Mouse (Mus musculus) cerebellum, adult 11-12 months (tissue): ENCODE measurements at regions not wholly inside any gene's neighbourhood (a gene's known extent, or its start where the extent isn't known, plus 50 kb on each side); places are given as distances from the start of the nearest gene placed in this dataset.

Source experiments
- DNase-seq: peaks from one replicate; pipeline ENCODE4 v3.0.0; 2022

DNA sequence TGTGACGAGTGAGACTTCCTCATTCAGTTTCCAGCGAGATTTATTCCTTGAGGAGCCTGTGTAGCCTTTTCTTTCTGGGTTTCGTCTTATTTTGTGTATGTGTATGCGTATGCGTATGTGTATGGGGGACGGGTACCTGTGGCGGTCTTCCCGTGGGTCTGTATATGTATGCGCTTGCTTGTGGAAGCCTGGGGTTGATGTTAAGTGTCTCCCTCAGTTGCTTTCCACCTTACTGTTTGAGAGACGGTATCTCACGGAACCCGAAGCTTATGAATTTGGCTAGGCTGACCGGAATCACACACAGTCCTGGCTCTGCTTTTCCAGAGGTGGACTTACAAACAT lies 87.1 kb downstream of the Ankrd50 start:
- DNase-seq = no peak

DNA sequence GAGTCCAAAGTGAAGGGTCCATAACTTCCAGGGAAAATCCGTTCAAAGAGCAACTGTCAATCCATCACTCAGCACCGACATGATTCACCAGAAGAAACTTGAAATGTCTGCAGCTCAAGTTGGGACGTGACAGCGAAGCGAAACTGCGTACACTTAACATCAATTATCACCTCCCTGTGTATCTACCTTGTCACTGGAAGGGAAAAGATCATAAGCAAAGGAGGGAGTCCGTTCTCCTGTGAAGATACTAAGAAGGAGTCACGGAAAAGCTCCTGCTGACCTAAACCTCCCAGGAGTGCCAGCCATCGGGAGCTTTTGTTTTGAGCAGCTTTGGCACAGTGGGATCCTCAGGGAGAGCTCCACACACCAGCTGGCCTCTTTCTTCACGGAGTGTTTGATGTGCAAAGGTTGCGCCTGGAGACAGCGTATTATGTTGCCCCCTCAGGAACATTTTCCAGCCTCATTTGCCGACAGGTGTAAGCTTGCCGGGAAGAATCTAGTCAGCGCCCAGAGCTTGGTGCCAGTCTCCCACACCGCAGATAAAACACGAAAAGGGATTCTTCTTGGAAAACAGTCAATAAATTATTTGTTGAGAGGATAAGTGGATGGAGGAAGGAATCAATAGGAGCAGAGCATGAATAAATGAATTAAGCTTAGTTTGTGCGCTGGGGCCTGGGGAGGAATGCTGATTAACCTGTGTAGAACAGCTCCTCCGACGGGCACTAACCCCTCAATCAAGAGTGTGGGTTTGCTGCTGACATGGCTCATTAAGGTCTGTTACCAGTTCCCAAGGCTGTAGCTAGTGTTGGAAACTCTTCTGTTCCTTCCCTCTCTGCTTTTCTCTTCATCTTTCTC lies 87.7 kb downstream of the Ankrd50 start:
- DNase-seq = peak; percentile 13

DNA sequence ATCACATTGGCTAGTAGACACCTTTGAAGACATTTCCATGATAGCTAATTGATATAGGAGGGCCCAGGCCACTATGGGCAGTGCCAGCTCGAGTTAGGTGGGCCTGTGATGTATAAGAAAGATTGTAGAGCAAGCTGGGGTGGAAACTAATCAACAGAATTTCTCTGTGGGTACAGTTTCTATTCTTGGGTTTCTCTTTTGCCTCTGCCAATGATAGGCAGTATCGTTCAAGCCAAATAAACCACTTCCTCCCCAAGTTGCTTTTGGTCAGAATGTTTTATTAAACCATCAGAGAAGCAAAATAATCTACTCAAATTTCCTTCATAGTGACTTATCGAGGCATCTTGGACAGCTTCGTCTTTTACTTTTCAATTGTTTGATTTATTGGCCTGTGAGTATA lies 90.3 kb downstream of the Ankrd50 start:
- DNase-seq = no peak

DNA sequence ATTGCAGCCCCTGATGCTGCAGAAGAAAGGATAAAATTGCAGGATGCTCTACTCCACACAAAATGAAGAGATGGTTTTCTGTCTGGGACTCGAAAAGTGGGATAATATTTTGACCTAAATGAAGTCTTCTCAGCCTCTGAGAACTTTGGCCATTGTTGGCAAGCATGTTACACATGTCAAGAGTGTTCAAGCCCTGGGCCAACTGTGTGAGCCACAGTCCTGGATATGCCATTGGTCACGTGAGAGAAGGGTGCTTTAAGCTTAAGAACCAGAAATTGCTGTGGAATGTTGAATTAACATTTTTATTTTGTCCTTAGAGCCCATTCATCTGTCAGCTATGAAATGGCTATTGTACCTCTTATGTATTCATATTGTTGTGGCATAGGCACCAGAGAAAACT lies 95.0 kb downstream of the Ankrd50 start:
- no peak for DNase-seq

GRCm38 (mm10) chr3:38388961-38389360 lies 95.7 kb downstream of the Ankrd50 start:
- no peak for DNase-seq

DNA sequence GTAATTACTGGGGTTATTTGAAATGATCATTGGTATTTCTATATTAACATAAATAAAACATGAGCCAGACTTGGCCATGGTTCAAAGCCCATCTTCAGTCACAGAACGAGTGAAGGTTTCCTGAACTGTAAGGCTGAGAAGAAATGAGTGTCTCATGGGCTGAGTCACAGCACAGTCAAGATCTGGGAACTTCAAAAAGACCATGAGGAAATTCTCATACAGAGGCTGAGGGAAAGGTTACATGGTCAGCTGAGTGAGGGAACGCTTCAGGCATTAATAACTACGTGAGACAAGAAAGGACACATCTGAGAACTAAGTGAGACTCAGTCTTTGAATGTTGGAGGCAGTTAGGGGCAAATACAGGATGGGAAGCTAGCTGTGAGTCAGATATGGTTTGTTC lies 101.9 kb downstream of the Ankrd50 start:
- DNase-seq = no peak

- DNase-seq = no peak
These were observed 103.0 kb downstream of the Ankrd50 start for GRCm38 (mm10) chr3:38381623-38382022.

DNA sequence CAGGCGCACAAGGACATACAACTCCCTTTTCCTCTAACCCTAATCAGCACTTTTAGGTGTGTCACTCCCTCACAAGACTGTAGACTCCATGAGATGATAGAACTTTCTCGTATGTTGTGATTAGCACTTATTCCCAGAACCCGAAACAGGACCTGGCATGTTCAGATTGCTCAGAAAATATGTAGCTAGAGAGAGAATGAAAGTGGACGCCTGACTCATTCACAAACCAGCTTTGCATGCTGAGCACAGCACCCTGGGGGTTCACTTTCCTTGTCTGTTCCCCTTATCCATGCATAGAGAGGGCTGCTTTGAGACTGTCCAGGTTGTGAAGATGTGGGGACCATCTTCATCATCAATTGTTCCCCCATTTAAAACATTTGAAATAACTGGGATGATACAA lies 111.0 kb downstream of the Ankrd50 start:
- DNase-seq = no peak

DNA sequence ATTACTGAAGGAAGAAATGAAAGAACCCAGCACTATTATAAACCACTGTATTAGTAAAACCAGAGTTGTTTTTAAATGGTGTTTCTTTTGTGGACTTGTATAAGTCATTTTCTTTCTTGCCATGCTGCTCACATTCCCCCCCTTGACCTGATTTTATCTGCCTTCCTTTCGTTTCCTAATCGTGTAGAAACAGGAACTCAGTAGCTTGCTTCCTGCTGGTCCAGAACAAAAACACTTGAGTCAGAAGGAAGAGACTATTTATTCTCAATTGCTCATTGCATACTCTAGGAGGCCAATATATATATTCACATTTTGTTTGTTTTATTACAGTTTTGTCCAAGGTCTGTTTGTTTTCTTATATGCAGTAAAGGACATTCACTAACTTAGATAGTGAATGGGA lies 112.9 kb downstream of the Ankrd50 start:
- no peak for DNase-seq

GRCm38 (mm10) chr3:38363888-38364287 lies 120.8 kb downstream of the Ankrd50 start:
- DNase-seq = no peak

GRCm38 (mm10) chr3:38361411-38361810 lies 123.2 kb downstream of the Ankrd50 start:
- DNase-seq = no peak

DNA sequence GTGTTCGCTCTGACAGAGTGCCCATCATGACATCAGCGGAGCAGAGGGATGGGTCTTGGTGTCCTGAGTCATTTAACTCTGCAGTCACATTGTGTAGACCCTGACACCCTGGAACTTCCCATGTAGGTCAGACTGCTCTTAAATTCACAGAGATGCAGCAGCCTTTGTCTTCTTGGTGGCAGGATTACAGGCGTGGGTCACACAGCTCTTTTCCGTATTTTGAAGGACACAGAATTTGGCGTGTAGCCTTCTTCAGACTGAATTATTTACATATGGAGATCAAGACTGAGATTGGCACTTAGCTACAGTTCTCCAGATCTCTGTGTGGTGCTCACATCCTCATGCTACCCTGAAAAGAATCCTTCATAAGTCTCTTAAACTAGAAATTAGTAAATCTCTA lies 123.7 kb downstream of the Ankrd50 start:
- DNase-seq = no peak

- no peak for DNase-seq
These were observed 124.2 kb downstream of the Ankrd50 start for GRCm38 (mm10) chr3:38360421-38360921.

GRCm38 (mm10) chr3:38357905-38358491 lies 126.6 kb downstream of the Ankrd50 start:
- no peak for DNase-seq

GRCm38 (mm10) chr3:38344283-38344682 lies 140.4 kb downstream of the Ankrd50 start:
- DNase-seq = no peak

- no peak for DNase-seq
These were observed 143.0 kb downstream of the Ankrd50 start for GRCm38 (mm10) chr3:38341666-38342065.

DNA sequence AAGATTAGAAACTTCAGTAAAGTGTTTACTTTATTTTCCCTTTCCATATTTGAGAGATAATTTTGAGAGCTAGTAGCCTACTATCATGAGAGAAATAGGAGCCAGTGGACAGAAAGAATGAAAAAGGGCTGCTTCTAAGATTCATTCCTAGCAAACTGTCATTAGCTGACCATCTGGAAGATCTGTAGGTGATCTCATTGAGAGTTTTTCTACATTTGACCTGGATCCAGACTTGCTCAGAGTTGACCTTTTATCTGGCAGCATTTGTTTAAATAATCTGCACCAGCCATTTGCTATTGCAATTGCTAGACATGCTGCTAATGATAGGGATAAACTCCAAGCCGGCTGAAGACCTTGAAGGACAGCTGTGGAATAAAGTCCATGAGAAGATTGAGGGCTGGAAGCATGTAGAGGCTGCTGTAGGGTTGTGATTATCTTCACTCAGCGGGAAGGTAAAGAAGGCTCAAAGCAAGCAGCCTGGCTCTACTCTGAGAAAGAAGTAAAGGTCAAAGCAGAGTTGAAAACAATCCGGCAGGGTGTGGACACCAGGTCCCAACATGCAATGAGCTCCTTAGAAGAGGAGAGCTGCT lies 151.2 kb downstream of the Ankrd50 start:
- peak; percentile 14 for DNase-seq

DNA sequence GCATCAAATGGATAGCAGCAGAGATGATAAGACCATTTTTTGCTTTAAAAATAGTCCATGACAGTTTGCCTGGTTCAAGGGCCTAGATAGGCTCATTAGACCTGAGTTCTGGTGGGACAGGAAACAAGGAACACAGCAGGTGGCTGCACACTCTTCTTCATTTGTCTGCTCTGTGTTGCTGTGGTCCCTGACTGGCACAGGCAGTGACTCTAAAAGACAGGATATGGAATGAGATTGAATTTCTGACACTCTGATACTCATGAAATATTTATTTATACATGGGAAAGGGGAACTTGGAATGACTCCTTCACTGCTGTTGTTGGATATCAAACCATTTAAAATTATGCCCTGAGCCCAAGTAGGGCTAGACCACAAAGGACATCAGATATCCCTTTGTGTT lies 153.5 kb downstream of the Ankrd50 start:
- no peak for DNase-seq

DNA sequence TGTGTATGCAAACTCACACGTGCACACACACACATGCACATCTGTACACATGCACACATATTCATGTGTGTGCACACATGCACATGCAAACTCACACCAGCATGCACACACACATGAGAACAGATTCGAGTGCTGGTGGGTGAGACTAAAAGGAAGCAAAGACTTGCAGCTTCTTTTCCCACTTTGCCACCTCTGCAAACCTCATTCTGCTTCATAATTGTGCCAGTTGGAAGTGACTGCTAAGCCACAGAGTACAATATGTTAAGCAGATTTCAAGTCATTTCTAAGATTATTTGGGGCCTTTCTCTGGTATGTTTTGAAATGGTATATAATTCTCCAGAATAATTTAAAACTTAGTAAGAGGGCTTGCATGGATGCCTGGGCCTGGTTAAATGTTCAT lies 157.4 kb downstream of the Ankrd50 start:
- no peak for DNase-seq

DNA sequence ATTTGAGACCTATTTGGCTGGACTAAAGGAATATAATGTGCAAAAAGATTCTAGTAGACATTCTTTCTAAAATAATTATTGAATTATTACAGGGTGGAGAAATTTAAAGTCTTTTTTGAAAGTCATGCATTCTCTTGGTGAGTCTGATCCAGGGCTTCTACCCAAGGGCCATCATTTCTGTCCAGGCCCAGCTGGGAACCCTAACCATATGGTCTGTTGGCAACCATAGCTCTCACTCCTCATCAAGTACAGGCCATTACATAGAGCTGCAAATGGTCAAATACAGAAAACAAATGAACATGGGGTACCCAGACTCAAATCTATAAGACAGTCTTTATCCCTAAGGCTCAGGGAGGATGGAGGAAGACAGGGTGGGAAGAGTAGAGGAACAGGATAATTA lies 158.4 kb downstream of the Ankrd50 start:
- peak; percentile 44 for DNase-seq

DNA sequence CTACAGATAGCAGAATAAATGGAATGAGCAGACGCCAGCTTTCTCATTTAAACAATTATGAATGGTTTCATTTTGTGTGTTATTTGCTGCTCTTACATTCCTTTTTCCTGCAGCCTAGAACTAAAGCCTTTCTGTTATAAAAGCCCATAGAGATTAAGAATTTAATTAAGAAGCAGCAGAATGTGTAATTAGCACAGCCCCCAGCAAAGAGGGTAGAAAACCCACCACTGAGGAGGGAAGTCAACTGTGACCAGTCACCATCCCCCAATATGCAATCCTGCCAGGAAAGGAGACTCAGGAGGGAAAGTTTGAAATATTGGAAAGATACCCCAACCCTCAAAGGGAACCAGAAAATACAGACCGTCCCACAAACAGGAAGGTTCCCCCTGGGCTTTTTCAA lies 160.0 kb downstream of the Ankrd50 start:
- no peak for DNase-seq

- DNase-seq = no peak
These were observed 162.2 kb downstream of the Ankrd50 start for GRCm38 (mm10) chr3:38322426-38322825.

DNA sequence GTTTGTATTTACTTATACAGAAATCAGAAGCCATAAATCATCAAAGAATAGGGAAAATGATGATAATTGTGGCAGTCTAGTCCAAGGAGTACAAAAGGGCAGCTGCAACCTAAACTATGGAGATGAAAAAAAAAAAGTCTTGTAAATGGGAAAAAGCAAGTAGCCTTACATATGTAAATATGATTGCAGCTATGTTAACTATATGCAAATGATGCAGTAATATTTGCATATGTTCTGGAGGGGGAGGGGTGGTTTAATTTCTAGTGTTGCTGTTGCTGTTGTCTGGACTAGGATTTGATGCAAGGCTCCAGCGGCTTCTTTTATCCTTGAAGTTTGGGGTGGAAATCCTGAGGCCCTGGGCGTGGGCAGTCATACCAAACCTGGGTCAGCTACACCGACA lies 163.0 kb downstream of the Ankrd50 start:
- DNase-seq = no peak

GRCm38 (mm10) chr3:38320998-38321397 lies 163.6 kb downstream of the Ankrd50 start:
- no peak for DNase-seq
